Mouse (Mus musculus) limb, embryonic 13.5 days (tissue): ENCODE measurements around the gene Hoxb9. TPM values are rescaled to one million over a fixed set of nuclear protein-coding genes. Genes with fewer than 3 reads are reported as not detected.

Experiments
- ATAC-seq: fragments of 200-750 bp; cut with Nextera tagmentation; 2 replicates; pipeline ENCODE4 v1.8.0; 2017; ENCODE audit warnings: low read depth, moderate number of reproducible peaks, moderate TSS enrichment; ENCODE audit not compliant: low FRiP score
- H3K27ac ChIP-seq: fragments of 300-500 bp; sonication (generic); 2 replicates; pipeline ENCODE4 v1.5.1; 2015; ENCODE audit warnings: inconsistent platforms, mild to moderate bottlenecking, moderate library complexity
- H3K27me3 ChIP-seq: fragments of 300-500 bp; sonication (generic); 2 replicates; pipeline ENCODE4 v1.6.1; 2015; ENCODE audit warnings: mild to moderate bottlenecking, inconsistent platforms
- H3K36me3 ChIP-seq: fragments of 300-500 bp; sonication (generic); 2 replicates; pipeline ENCODE4 v1.6.1; 2015; ENCODE audit warnings: inconsistent platforms, mild to moderate bottlenecking, moderate library complexity
- H3K4me1 ChIP-seq: fragments of 300-500 bp; sonication (generic); 2 replicates; pipeline ENCODE4 v1.6.1; 2015; ENCODE audit warnings: inconsistent platforms
- H3K4me2 ChIP-seq: fragments of 300-500 bp; sonication (generic); replicated peaks from 2 replicates; pipeline ENCODE4 v1.6.1; 2015; ENCODE audit warnings: inconsistent platforms, mild to moderate bottlenecking, moderate library complexity
- H3K4me3 ChIP-seq: fragments of 300-500 bp; sonication (generic); 2 replicates; pipeline ENCODE4 v1.5.1; 2015; ENCODE audit warnings: moderate library complexity, mild to moderate bottlenecking, inconsistent platforms
- H3K9ac ChIP-seq: fragments of 300-500 bp; sonication (generic); 2 replicates; pipeline ENCODE4 v1.6.1; 2015; ENCODE audit warnings: mild to moderate bottlenecking, inconsistent platforms
- H3K9me3 ChIP-seq: fragments of 300-500 bp; sonication (generic); 2 replicates; pipeline ENCODE4 v1.6.1; 2016; ENCODE audit warnings: inconsistent platforms
- WGBS: fragments of 180-500 bp; shearing (Covaris S2); methylation state at CpG from one replicate; pipeline ENCODE4 v1.1.7; 2015; 5-methylcytosine and 5-hydroxymethylcytosine counted together
- polyA plus RNA-seq: library from polyadenylated mRNA; unstranded; fragments of >200 nt; fragmentation: Nextera tagmentation; extraction: Ambion mirVana; gene quantifications from 2 replicates; pipeline ENCODE4 v1.2.1, GENCODE M21; 2015

The Hoxb9 gene
- polyA plus RNA-seq, 1 experiment from 2014 or later, result 1.3 TPM

DNA sequence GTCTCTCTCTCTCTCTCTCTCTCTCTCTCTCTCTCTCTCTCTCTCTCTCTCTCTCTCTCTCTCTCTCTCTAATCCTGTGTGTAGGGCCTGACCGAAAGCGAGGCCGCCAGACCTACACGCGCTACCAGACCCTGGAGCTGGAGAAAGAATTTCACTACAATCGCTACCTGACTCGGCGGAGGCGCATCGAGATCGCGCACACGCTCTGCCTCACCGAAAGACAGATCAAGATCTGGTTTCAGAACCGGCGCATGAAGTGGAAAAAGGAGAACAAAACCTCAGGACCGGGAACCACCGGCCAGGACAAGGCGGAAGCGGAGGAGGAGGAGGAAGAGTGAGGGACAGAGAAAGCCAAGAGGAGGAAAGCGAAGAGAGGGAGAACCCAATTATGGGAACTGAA is 18.0 kb downstream of the Hoxb9 start:
- H3K4me1 ChIP-seq, result peaks cover 9% of the 10 kb centered on the region
- no peak overlapping the region for H3K4me3 ChIP-seq
- H3K9ac ChIP-seq, result no peak overlapping the region
- 19% methylated on average over 21 of the region's 21 CpGs for WGBS
- peaks cover 98% of the 10 kb centered on the region for H3K27me3 ChIP-seq
- H3K4me2 ChIP-seq, result no peak overlapping the region
- H3K9me3 ChIP-seq, result no peaks in the 10 kb centered on the region
- H3K36me3 ChIP-seq, result no peaks in the 10 kb centered on the region
- no peak overlapping the region for H3K27ac ChIP-seq
- ATAC-seq, result no peak

DNA sequence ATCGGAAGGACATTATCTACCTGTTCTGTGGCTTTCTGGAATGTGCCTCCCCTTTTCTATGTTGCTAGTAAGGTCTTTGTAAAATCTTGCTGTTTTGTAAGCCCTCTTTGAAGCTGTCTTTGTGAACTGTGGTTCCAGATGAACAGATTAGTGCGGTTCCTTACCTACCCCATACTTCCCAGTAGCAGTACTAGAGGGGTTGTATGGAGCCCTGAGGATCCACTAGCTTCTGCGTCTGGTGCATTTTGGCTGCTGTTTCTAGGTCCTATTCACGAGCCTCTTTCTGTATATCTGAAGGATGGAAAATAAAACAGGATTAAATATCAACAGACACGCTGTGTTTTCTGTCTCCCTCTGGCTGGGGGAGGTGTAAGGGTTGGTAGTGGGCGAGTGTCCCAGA is 18.6 kb downstream of the Hoxb9 start:
- H3K9me3 ChIP-seq, result no peaks in the 10 kb centered on the region
- WGBS, result 33% methylated on average over 6 of the region's 6 CpGs
- H3K9ac ChIP-seq, result no peak overlapping the region
- H3K27ac ChIP-seq, result no peak overlapping the region
- no peaks in the 10 kb centered on the region for H3K36me3 ChIP-seq
- no peak for ATAC-seq
- H3K4me2 ChIP-seq, result no peak overlapping the region
- H3K4me3 ChIP-seq, result no peak overlapping the region
- H3K27me3 ChIP-seq, result peaks cover 98% of the 10 kb centered on the region
- peaks cover 4% of the 10 kb centered on the region; the same call in 1 of the 2 replicates for H3K4me1 ChIP-seq

DNA sequence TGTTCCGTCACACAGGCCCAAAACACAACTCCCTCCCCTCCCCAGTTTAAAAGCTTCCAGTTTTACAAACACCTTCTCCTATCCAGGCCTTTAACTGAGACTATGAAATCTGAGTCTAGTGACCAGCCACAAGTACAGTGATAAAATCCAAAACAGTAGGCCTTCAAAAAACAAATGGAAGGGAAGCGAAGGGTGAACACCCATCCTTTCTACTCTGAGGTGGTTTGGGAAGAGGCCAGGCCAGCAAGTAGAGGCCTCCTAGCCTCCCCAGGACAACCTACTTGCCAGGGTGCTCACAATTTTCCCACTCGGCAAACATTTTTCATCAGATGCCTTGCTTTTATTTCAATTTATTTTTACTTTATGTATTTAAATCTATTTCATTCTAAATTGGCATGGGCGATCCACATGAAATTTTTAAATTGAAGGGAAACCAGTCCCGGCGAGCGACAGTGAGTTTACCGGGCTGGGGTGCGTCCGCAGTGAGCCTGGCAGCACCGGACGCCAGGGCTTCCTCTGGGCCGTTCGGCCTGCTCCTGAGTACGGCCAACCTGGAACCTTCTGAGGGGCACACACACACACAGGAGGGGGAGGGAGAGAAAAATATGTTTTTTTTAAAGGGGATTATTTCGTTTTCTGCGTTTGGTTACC is 19.6 kb downstream of the Hoxb9 start:
- Histone ChIP-seq H3K36me3 (no peaks in the 10 kb centered on the region), H3K9me3 (no peaks in the 10 kb centered on the region), H3K27ac (no peak overlapping the region), H3K4me1 (peaks cover 3% of the 10 kb centered on the region; the same call in 1 of the 2 replicates), H3K4me2 (no peak overlapping the region), H3K4me3 (no peak overlapping the region), H3K27me3 (peaks cover 98% of the 10 kb centered on the region), H3K9ac (no peak overlapping the region)
- no peak for ATAC-seq
- 16% methylated on average over 17 of the region's 17 CpGs for WGBS

DNA sequence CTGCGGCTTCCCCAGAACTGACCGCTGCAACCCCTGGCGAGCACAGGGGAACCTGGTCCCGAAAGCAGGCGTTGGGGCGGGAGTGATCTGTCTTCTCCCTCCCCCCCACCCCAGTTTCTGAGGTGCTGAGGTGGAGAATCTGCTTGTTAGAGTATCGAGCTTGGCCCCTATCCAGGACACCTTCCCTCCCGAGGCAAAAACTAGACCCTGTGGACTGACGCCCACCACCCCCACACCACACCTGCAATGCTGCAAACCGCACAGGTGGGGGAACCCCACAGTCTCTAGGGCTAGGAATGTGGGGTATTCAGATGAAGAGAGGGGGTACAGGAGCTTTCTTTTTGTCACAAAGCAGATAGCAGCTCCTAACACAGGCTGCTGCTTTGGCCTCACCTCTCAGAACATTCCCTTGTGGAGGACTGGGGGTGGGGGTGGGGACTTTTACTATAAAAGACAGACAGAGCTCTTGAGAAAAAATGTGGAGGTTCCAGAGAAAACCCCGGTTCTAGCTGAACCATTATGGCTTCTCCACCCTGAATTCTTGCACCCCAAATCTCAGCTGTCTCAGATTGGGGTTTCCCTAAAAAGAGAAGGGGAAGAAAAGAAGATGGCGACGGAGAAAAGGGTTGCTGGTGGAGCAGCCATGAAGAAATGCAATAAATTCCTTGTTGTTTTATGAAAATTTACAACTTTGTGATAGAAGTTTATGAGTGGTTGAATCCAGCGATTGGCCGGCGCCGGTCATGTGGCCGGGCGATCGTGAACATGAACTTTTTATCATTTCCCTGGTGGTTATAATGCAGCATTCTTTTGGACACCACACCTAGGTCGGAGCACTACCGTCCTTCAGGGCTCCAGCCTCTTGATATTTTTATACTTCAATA is 20.7 kb downstream of the Hoxb9 start, which contains the start of gene Hoxb6:
Hoxb6 (plus strand) TSS at position 796 of the 884 bp plus-strand sequence.
- Histone ChIP-seq H3K9me3 (no peaks in the 10 kb centered on the region), H3K4me3 (peak within 1 kb of the TSS; percentile 24), H3K9ac (peak within 1 kb of the TSS; percentile 8; the same call in 1 of the 2 replicates), H3K4me1 (0 out of 2 replicates have a peak, but pooled peaks cover under 1% of the 10 kb centered on the region), H3K36me3 (no peaks in the 10 kb centered on the region), H3K27me3 (peaks cover 98% of the 10 kb centered on the region), H3K27ac (no peak within 1 kb of the TSS), H3K4me2 (peak within 1 kb of the TSS; percentile 21)
- no peak for ATAC-seq
- WGBS, result 5% methylated on average over 22 of the region's 22 CpGs

DNA sequence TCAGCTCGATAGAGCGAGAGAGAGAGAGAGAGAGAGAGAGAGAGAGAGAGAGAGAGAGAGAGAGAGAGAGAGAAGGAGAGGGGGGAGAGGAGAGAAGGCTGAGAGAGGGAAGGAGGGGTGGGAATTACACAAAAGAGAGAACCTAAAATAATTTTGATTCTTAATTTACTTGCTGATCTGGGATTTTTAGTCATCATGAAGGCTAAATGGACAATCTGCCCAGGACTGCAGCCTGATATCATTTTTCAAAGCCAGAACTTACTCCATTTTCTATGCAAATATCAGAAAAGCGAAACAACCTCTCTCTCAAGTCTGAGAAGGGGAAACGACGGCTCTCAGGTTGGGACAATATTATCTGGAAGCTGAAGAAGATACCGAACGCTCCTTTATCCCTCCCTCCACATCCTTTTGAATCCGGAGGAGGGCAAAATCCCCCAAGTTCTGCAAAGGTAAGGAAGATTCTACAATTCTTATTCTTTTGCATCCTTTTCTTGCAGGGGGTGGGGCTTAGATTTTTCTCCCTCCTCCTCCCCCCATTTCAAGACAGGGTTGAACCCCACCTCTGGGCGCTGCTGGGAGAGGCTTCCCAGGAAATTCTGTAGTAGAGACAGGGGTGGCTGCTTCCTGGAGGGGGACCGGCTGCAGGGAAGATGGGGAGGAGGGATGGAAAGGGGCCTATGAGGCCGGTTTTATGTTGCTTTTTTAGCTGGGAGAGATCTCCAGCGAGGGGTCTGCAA is 21.5 kb downstream of the Hoxb9 start:
- ATAC-seq, result no peak
- Histone ChIP-seq H3K9me3 (no peaks in the 10 kb centered on the region), H3K27ac (no peak overlapping the region), H3K4me1 (no peaks in the 10 kb centered on the region), H3K36me3 (no peaks in the 10 kb centered on the region), H3K4me2 (peak overlapping the region; percentile 21), H3K9ac (peak overlapping the region; percentile 8; the same call in 1 of the 2 replicates), H3K27me3 (peaks cover 98% of the 10 kb centered on the region), H3K4me3 (peak overlapping the region; percentile 24)
- 2% methylated on average over 12 of the region's 12 CpGs for WGBS

DNA sequence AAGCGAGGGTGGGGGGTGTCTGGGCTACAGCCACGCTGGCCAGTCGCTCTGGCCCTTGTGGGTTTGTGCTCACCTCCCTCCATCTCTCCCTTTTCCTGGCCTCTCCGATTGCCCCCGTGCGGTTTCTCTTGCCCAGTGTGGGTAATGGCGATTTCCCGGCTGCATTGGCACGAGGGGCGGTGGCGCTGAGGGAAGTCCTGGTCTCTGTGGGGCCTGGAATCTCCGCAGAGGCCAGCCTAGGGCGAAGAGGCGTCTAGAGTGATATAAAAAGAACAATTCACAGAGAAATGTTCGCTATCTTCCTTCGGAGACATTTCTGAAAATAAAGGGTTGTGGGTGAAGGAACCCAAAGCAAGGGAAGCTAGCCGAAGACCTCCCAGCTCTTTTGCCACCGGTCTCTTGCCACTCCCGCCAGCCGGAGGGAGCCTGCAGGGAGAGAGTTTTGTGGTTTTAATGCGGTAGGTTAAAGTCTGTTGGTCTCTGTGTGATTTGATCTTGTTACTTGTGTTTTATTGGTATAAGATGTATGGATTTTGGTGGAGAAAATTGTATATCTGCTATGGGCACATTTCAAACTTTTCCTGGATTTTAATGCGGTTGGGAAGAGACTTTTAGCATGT is 22.2 kb downstream of the Hoxb9 start:
- no peak for ATAC-seq
- H3K4me2 ChIP-seq, result peak overlapping the region; percentile 21
- H3K9me3 ChIP-seq, result no peaks in the 10 kb centered on the region
- 2% methylated on average over 22 of the region's 22 CpGs for WGBS
- H3K27me3 ChIP-seq, result peaks cover 98% of the 10 kb centered on the region
- no peaks in the 10 kb centered on the region for H3K36me3 ChIP-seq
- peak overlapping the region; percentile 8; the same call in 1 of the 2 replicates for H3K9ac ChIP-seq
- H3K4me3 ChIP-seq, result peak overlapping the region; percentile 24
- no peaks in the 10 kb centered on the region for H3K4me1 ChIP-seq
- no peak overlapping the region for H3K27ac ChIP-seq

DNA sequence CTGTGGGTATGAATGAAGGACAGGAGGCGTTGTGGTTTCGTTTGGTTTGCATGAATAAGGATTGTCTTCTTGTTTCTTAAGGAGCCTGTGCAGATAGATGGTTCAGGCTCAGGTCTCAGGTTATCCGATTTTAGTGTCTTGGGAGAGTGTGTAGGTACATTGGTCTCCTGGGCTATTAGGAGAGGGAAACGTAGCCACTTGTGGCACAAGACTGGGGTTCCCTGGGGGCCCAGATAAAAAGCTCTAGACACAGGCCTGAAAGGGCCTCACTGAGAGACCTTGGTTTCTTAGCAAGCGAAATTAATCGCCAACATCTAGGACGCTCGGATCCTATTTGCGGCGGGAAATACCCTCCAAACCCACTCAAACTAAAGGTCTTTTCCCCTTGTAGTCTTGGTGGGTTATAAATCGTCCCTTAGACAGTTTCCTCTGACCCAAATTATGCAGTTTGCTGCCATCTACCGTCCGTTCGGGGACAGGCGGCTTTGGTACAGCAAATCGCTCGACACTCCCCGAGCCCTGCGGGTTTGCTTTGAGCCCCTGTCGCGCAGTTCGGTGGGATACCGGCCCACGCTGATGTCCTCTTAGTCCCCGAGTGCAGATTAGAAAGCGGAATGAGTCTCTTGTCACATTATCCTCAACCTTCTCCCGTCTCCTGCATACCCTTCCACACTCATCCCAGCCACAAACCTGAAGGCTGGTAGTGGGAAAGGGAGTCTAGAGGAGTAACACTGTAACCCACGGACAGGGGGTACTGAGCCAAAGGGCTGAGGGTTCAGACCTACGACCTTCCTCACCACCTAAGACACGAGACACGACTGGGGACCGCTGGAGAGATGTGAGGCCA is 23.2 kb downstream of the Hoxb9 start:
- Histone ChIP-seq H3K4me3 (peak overlapping the region; percentile 24), H3K9me3 (no peaks in the 10 kb centered on the region), H3K27ac (no peak overlapping the region), H3K9ac (no peak overlapping the region), H3K4me2 (peak overlapping the region; percentile 37), H3K27me3 (peaks cover 98% of the 10 kb centered on the region), H3K36me3 (no peaks in the 10 kb centered on the region), H3K4me1 (peaks cover 7% of the 10 kb centered on the region)
- ATAC-seq, result peak; percentile 24; the same call in 1 of the 2 replicates
- under 1% methylated on average over 32 of the region's 32 CpGs for WGBS

DNA sequence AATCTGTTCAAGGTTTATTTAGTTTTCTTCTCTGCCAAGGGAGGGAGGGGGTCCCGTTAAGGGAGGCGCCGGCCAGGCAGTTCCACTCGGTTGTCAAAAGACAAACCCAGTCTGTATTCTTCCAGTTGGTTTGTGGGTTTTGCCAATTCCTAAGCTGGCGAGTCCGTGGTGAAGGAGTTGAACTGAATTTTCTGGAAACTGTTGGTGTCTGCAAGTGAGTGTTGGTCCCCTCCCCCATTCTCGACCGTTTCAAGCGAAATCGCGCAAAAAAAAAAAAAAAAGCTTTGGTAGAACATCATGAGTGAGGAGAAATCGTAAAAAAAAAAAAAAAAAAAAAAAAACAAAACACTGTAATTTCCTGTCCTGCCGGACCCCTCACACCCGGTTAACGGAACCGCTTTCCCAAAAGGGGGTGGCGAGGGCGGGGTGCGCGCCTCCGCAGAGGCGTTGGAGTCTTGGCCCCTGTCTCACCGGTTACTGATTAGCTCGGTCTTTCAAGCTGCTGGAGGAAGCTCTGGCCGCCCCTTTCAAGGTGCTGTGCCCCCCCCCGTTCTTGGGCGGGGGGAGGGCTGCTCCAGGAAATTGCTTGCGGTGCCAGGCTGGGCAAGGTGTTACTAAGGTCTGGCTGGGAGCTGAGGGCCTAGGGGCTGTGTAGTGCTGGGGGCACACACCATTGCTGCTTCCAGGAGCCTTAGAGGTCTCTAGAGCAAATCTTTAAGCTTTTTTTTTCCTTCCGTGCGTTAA is 24.0 kb downstream of the Hoxb9 start:
- H3K27ac ChIP-seq, result no peak overlapping the region
- H3K36me3 ChIP-seq, result no peaks in the 10 kb centered on the region
- peaks cover 98% of the 10 kb centered on the region for H3K27me3 ChIP-seq
- H3K4me2 ChIP-seq, result peak overlapping the region; percentile 42
- H3K9ac ChIP-seq, result no peak overlapping the region
- ATAC-seq, result no peak
- H3K9me3 ChIP-seq, result no peaks in the 10 kb centered on the region
- H3K4me1 ChIP-seq, result peaks cover 7% of the 10 kb centered on the region
- WGBS, result under 1% methylated on average over 30 of the region's 30 CpGs
- H3K4me3 ChIP-seq, result peak overlapping the region; percentile 24

DNA sequence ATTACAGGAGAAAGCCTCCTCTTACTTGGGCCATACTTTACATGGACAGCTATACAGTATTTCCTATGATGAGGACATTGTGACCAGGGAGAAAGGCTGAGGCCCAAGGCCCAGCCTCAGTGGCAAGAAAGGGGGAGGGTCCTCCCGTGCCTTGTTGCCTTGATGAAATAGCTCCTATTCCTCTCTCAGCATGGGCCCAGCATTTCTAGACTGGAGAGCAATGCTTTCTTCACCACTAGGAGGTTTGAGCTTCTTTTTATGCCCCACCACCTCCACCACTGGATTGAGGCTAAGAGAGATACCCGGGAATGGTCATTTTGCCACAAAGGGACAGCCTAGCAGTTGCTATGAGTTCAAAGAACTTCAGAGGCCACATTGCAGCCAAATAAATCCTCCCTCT is 25.7 kb downstream of the Hoxb9 start:
- WGBS, result 9% methylated on average over 2 of the region's 2 CpGs
- Histone ChIP-seq H3K27ac (no peak overlapping the region), H3K4me1 (peaks cover 13% of the 10 kb centered on the region), H3K4me3 (no peak overlapping the region), H3K9ac (no peak overlapping the region), H3K9me3 (no peaks in the 10 kb centered on the region), H3K27me3 (peaks cover 100% of the 10 kb centered on the region), H3K4me2 (no peak overlapping the region), H3K36me3 (no peaks in the 10 kb centered on the region)
- ATAC-seq, result no peak

DNA sequence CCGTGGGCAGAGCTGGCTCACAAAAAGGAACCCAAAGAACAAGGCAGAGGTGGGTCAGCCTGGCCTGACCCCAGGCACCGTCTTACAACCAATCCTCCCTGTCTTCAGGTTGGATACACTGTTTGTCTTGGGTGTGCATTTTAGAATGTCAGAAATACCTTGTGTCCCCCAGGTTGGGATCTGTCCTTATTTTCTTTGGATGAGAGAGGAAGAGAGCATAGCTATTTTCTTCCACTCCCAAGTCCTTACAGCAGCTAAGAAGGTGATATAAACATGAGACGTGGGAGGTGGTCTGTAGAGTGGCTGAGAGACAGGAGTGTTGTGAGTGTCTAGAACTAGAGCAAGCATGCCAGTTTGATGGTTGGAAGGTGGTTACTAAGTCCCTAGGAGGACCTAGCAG is 26.2 kb downstream of the Hoxb9 start:
- H3K36me3 ChIP-seq, result no peaks in the 10 kb centered on the region
- no peaks in the 10 kb centered on the region for H3K9me3 ChIP-seq
- H3K4me1 ChIP-seq, result peaks cover 13% of the 10 kb centered on the region
- no peak overlapping the region for H3K4me3 ChIP-seq
- no peak overlapping the region for H3K9ac ChIP-seq
- no peak overlapping the region for H3K4me2 ChIP-seq
- no peak for ATAC-seq
- peaks cover 100% of the 10 kb centered on the region for H3K27me3 ChIP-seq
- no peak overlapping the region for H3K27ac ChIP-seq
- WGBS, result 8% methylated on average over 3 of the region's 3 CpGs
